Mouse (Mus musculus) NIH3T3 (cell line): ENCODE data around the gene Ddx49.

Experiments
- DNase-seq: peaks from one replicate; pipeline ENCODE4 v3.0.0-alpha.2; 2012; ENCODE audit warnings: low read depth

Gene Ddx49

DNA sequence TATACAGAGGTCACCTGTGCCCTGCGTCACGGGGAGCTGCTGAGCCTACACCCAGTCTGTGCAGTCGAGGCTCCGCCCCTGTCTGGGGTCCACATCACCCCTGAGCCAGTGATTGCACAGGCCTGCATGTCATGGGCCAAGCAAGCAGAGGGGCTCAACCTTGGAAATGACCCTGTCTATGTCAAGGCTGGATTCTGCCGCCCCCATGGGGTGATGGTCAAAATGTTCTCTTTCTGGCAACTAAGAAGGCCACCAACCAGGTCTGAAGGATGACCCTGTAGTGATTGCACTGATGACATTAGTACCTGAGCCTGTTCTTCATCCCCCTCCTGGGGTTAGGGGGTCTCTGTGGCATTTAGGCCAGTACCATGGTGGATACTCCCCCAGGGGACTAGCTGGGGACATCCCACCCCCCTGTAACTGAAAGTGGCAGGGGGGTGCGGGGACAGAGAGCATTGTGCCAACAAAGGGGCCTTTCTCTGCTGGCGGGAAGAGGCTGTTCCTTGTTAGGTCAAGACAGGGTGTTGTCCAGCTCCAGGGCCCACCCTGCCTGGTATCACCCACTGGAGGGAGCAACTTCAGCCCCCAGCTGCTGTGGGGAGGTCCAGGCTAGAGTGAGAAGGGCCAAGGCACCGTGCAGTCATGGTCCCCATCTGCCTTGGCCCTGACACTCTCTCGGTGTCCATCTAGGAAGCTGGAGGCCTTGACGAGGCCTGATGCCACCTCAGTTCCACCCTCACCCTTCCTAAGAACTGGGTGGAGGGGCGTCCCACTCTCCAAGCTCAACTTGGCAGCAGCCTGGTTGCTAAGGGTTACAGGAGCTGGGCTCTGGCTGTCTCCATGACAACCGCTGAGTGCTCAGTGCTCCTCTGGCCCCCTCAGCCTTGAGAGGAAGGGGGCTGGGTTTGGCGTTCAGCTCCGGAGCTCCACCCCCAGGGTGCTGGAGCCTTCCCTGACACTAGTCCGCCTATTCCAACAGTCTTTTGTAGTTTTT lies 14.5 kb upstream of the Ddx49 start:
- DNase-seq, result peak; percentile 43

DNA sequence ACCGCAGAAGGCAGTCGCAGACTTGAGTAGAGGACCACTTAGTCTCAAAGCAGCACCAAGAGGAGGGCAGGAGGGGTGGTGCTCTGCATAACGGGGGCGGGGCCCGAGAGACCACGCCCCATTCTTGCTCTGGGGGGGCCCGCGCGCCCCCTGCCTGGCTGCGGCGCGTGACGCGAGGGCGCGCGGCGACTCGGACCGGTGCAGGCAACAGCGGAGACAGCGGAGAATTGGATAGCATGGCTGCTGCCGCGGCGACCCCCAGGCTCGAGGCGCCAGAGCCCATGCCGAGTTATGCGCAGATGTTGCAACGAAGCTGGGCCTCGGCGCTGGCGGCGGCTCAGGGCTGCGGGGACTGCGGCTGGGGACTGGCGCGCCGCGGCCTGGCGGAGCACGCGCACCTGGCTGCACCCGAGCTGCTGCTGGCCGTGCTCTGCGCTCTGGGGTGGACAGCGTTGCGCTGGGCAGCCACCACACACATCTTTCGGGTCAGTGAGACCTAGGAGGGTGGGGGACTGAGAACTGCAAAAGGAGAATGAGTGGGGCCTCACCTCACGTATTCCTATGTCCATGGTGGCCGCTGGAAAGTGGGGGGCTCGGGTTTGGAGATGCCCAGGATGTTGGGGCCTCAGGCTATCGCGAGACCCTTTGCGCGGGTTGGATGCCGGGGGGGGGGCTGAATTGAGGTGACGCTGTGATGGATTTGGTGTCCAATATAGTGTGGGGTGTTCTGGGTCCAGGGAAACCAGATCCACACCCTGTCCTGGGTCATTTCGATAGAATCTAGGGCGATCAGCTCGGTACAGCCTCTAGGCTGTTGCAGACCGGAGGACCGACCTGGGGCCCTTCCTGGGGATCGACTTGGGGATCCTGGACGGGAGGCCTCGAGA lies 13.6 kb upstream of the Ddx49 start, which contains the start of gene Cers1:
Gene Cers1 (plus strand): TSS at position 152 of the 887 bp plus-strand sequence.
- DNase-seq, result peak; percentile 78

DNA sequence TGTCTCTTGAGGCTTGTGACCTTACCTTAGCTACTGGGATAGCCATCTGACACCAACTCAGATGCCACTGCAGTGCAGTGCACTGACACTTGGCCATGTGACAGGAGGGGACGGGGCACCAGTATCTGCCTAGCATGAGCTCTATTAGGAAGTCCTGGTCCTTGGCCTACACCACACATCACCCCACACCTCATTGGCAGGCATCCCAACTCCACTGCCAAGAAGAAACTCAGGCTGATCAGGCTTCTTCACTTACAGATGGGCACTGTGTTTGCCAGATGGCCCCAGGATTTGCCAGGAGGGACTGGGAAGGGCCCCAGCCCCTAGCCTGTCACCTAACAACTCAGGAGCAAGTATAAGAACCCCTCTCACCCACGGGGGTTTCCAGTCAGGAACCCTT lies 11.1 kb upstream of the Ddx49 start:
- peak; percentile 43 for DNase-seq

DNA sequence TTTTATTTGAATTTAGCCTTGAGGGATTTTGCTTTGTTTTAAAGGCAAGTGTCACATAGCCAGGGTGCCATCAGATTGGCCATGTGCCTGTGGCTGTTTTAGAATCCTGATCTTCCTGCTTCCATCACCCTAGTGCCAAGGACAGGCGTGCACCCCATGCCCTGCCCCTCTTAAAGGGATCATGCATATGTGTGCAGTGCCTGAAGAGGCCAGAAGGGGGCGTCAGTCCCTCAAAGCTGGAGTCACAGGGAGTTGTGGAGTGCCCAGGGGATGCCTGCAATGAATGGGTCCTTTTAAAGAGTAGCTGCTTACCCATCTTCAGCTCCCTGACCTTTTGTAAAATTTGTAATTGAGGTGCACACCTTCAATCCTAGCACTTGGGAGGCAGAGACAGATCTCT lies 7.0 kb upstream of the Ddx49 start:
- DNase-seq, result peak; percentile 69

DNA sequence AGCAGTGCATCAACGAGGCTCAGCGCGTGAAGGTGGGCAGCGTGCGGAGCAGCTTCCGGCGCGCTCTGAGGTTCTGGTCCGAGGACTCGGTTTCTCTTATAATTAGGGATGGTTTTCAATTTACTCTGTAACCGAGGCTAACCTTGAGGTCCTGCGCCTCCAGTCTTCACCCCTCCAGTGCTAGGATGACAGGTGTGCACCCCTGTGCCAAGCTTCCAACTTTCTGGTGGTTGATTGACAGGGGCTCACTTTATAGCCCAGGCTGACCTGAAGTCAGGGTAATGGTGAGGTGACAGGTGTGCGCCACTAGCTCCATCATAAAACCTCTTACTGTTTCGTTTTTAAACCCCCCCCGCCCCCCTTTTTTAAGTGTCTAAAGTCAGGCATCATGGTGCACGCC lies 612 bp upstream of the Ddx49 start:
- DNase-seq, result no peak

DNA sequence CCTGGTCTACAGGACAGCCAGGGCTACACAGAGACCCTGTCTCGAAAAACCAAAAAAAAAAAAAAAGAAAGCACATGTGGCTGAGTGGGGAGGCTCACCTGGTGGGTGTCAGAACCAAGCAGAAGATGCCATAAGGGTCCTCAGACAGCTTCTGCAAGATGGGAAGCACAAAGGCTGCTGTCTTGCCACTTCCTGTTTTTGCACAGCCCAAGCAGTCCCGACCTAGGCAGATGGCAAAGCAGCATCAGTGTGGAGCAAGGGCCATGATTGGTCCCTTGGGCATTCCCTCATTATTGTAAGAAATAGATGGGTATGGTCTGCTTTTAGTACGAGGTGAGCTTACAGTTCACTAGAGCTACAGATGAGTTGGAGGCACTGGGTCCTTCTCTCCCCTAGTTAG lies 1.4 kb downstream of the Ddx49 start:
- no peak for DNase-seq

DNA sequence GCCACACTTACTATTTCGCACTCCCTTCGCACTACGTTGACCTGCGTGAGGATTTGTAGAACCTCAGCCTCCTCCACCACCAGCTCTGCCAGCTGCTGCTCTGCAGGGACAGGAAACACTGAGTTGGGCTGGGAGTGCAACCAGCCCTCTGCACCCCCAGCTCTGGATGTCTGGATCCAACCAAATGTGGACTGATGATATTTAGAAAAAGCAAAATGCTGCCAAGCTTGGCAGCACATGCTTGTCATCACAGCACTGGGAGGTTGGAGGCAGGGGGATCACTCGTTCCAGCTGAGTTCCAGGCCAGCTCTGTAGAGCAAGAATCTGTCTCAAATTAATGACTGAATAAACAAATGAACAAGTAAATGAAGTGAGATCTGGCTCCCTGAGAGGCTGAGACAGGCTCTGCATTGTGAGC lies 8.3 kb downstream of the Ddx49 start:
- DNase-seq, result peak; percentile 66

DNA sequence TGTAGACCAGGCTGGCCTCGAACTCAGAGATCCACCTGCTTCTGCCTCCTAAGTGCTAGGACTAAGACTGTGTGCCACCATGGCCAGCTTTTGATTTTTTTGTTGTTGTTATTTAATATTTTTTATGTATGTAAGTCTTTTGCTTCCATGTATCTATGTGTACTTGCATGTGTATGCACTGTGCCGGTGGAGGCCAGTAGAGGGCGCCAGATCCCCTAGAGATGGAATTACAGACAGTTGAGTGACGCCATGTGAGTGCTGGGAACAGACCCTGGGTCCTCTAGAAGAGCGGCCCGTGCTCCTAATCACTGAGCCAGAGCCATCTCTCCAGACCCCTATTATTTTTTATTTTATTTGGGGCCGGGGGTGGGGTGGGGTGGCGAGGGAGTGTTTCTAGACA lies 15.6 kb downstream of the Ddx49 start:
- peak; percentile 28 for DNase-seq

DNA sequence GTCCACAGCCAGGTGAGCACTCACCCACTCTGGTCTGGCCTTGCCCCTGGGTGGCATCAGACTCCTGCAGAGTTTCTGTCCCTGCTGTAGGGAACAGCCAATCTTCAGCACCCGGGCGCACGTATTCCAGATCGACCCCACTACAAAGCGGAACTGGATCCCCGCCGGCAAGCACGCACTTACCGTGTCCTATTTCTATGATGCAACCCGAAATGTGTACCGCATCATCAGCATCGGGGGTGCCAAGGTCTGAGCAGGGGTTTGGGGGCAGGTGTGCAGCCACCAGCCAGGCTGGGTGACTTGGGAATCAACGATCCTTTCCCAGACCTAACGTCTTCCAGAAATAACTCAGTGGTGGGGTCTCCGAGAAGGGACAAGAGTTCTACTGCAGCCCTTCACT lies 17.0 kb downstream of the Ddx49 start:
- no peak for DNase-seq

DNA sequence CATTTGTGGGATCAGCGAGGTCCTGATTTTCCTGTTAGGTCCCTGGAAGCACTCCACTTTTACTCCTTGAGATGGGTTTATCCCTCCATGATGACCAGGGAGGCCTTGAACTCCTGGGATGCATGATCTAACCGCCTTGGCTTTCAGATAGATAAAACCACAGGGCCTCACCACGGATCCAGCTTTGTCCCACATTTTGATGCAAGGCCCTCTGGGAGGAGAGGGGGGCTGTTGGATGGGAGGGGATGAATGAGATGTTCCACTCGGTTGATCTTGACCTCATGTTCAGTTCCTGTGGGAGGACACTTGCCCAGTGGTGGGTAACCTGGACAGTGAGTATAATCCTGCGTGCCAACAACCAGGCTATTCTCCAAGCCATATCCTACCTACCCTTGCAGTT lies 17.9 kb downstream of the Ddx49 start:
- no peak for DNase-seq

DNA sequence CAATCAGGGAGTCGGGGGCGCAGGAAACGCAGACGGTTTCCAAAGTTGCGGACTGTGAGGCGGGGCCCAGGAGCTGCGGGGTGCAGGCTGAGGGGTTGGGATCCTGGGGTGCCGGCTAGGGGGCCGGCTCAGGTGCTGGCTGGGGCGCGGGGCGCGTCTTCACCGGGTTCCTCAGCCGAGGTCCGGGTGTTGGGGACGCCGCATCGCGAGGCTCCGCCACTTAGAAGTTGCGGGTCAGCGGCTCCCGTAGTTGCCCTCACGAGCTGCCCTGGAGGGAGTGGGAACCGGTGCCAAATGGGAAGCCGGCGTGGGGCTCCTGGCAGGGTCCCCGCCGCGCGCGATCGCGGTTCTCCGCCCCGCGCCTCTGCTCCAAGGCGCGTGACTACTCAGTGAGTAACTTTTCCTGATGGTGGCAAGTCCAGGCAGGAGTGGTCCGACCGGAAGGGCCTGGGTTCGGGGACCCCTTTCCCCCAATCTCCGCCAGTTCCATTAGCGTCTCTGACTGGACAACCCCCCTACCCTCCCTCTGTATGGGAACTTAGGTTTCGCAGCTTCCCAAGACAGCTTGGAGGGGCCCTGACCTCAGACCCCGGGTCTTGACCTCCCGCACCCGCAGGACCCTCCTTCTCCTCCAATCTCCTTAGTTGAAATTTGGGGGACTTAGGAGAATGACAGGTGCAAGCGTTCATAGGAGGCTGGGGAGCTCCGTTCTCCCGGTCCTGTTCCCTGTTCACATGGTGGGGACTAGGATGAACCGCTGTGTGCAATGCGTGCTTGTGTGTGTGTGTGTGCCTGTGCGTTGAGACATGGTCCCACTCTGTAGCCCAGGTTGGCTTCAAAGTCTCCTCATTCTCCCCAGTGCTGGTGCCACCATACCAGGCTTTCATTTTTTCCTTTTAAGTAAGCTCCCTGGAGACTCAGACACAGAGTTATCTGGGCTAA lies 18.9 kb downstream of the Ddx49 start:
- DNase-seq, result peak; percentile 57

DNA sequence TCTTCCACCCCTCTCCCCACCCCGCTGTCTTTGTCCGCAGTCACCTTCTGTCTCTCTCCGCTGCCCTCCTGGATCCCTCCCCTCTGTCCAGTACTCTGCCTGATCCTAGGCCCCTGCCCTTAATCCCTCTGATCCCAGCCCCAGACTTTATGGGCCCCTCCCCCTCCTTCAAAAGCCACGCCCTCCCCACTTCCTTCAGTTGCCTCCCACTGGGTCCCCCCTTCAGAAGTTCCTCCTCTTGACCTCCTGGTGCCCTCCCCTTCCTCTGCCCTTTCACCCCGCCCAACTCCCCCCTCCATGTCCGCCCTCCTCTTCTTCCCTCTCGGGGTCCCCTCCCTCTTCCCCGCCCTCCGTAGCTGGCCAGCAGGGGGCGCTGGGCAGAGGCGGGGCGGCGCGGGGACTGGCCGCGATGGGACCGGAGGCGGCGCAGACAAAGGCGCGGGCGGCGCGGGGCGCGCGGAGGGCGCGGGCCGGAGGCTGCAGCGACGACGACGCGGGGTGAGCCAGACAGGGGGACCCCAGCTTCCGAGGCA lies 19.6 kb downstream of the Ddx49 start, which contains the start of gene Homer3:
Gene Homer3 (plus strand): TSS at position 225 of the 533 bp plus-strand sequence.
- DNase-seq, result peak; percentile 91

DNA sequence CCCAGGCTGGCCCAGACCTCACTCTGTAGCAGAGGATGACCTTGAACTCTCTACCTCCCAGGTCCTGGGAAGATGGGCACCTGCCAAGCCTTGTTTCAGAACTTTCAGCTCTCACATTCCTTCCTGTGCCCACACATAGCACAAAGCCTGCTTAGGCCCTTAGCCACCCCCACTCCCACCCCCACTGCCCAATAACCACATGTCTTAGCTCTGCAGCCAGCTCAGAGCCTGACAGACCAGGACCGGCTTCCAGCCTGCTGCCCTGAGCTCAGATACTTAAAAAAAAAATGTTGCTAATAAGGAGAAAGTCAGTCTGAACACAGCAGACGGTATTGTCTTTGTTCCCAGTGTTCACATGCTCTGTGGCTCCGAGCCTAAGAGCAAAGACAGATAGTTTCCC lies 21.3 kb downstream of the Ddx49 start:
- no peak for DNase-seq

DNA sequence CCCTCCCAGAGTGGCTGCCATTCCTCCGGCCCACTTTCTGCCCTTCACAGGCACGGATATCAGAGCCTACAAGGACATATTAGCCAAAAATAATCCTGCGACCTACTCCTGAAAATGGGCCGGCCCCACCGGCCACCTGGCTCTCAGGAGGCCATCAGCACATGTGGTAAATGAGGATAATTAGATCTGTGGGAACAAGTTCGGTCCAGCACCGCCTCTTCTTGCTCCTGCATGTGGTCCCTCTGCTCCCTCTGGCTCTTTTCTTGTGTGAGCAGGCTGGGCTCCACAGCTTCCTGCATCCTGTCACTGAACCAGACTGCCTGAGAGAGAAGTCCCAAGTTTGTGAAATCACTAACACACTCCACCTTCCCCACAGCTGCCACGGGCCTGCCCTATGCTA lies 23.0 kb downstream of the Ddx49 start:
- DNase-seq, result no peak

DNA sequence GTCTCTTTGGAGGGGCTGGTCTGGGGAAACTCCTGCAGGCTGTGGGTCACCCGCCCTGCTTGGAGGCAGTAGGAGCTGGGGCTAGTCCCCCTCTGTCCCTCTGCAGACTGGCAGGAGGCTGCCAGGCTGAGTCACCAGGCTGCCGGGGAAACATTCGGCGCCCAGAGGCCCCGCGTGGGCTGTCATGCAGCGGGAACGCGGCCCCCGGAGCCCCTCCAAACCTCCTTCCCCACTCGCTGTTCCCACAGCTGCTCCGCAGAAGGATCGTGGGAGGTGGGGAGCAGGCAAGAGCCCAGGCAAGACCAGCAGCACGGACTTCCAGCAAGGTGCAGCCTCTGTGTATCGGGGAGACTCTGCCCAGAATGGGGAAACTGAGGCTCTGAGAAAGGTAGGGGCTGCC lies 24.1 kb downstream of the Ddx49 start:
- DNase-seq, result no peak

DNA sequence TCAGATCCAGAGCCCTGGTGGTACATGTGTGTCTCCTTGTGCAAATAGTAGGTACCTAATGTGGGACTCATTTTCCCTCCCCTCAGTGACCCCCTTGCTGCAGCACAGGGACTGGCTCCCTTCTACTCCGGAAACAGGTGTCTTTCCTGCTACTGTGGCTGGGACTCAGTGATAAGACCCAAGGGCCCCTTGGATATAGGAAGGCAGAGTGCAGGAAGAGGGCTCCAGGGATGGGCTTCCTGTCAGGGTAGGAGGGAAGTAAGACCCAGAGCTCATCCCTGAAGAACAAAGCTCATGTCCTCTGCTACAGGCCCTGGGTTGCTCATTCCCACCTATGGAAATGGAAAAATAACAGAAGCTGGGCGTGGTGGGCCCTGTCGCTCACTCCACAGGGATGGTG lies 25.8 kb downstream of the Ddx49 start:
- no peak for DNase-seq

DNA sequence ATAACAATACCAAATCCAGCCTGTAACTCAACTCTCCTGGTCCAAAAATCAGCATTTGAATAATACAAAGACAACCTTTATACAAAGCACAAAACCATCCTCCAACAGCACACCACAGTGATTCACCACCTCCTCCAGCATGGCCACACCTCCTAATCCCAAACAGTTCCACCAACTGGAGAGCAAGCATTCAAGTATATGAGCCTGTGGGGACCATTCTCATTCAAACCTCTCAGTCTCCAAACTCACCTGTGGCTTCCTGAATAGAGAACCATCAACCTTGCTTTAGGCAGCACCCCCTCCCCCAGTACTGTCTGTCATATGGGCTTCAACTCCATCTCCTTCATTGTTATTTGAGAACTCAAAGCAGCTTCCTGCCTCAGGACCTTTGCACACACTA lies 27.9 kb downstream of the Ddx49 start:
- DNase-seq, result no peak

DNA sequence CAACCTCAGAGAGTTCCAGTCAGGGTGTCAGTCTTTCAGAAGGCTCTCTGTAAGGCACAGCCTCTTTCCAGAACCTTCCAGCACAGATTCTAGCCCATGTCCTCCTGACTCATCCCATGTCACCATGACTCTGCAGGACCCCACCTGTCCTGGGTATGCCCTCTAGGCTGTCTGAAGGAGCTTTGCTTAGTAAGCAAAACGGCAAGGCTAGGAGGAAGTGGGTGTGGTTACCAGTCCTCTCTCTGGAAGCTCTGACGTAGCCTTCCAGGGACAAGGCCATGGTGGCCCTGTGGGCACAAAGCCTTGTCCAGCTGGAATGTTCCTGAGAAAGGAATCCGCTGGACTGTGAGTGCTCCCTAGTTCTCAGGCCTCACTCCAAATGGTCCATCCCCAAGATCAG lies 29.3 kb downstream of the Ddx49 start:
- no peak for DNase-seq

DNA sequence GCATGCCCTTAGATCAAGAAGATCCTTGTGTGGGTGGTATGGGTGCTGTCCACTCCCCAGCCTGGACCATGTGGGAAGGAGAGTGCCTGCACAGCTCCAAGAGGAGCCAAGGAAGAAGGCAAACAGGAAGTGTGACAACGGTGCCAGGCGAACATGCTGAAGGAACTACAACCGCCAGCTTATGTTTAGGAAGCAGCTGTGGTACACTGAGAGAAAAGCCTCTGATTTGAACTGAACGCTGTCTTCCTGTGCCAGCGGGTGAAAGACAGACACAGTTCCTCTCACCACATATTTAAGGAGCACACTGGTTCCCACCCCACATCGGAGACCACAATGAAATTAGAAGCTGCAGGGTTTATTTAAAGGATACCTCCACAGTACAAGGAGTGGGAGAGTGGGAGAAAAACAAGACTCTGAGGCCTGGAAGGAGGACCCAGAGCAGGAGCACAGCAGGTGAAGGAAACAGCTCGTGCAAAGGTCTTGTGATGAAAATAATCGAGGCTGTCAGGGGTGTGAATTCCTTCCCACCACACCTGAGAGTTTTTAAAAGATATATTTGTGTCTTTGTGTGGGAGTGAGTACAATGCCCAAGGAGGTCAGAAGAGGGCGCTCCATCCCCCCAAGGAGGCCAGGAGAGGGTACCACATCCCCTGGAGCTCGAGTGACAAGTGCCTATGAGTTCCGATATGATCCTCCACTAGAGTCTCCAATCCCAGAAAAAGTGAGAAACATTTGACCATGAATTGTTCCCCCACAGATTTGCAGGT lies 33.3 kb downstream of the Ddx49 start:
- DNase-seq, result no peak

DNA sequence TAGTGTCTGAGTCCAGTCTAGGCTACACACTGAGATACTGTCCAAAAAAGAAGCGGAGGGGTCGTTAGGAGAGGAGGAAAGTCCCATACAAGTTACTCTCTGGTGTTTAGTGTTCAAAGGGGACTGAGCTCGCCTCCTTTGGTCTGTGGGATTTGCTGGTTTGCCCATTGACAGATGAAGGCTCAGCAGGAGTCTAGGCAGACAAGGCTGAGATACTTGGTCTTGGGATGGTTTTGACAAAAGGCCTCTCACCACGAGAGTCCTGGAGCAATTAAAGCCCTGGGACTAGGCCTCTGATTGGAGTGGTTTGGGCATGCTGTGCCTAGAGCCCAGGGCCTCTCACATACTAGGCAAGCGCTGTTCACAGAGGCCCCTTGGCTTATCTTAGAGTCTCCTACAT lies 34.0 kb downstream of the Ddx49 start:
- DNase-seq, result no peak

DNA sequence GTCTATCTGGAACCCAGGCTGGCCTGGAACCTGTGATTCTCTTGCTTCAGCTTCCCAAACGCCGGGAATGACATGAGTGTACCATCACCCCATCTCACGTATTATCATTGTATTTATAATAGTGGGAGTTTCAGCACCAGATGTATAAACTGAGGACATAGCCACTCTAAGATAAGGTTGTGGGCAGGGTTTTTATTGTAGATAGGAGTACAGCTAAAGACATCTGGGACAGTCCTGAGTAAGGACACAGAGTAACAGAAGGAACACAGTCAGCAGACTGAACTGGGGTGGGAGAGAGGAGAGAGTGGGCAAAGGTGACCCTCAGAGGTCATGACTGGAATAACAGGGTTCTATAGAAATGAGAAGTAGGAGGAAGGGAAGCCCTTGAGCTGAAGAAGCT lies 34.6 kb downstream of the Ddx49 start:
- no peak for DNase-seq
